Mouse (Mus musculus) forebrain, embryonic 14.5 days (tissue): Measurements from ENCODE around the gene Mypop. TPM values are rescaled to one million over a fixed set of nuclear protein-coding genes. Genes with fewer than 3 reads are reported as not detected.

ENCODE experiments used
- ATAC-seq: fragments of 200-750 bp; cut with Nextera tagmentation; 2 replicates; pipeline ENCODE4 v1.8.0; 2017; ENCODE audit warnings: mild to moderate bottlenecking, moderate library complexity
- DNase-seq: peaks from one replicate; pipeline ENCODE4 v3.0.0-alpha.2; 2015; ENCODE audit warnings: low spot score
- H3K27ac ChIP-seq: fragments of 300-500 bp; sonication (generic); 2 replicates; pipeline ENCODE4 v1.5.1; 2014; ENCODE audit warnings: low read depth, mild to moderate bottlenecking, control low read depth, low read length, moderate library complexity
- H3K27me3 ChIP-seq: fragments of 300-500 bp; sonication (generic); replicated peaks from 2 replicates; pipeline ENCODE4 v1.6.1; 2014; ENCODE audit warnings: low read length, control low read depth, mixed read lengths; ENCODE audit not compliant: control insufficient read depth, insufficient read depth
- H3K36me3 ChIP-seq: fragments of 300-500 bp; sonication (generic); 2 replicates; pipeline ENCODE4 v1.6.1; 2014; ENCODE audit warnings: low read length, control low read depth; ENCODE audit not compliant: control insufficient read depth, insufficient read depth
- H3K4me1 ChIP-seq: fragments of 300-500 bp; sonication (generic); 2 replicates; pipeline ENCODE4 v1.6.1; 2014; ENCODE audit warnings: antibody characterized with exemption, low read length, control low read depth; ENCODE audit not compliant: control insufficient read depth, insufficient read depth
- H3K4me2 ChIP-seq: fragments of 300-500 bp; sonication (generic); 2 replicates; pipeline ENCODE4 v1.6.1; 2014; ENCODE audit warnings: mild to moderate bottlenecking, control low read depth, low read length
- H3K4me3 ChIP-seq: fragments of 300-500 bp; sonication (generic); 2 replicates; pipeline ENCODE4 v1.5.1; 2014; ENCODE audit warnings: low read depth, low read length, control low read depth
- H3K9ac ChIP-seq: fragments of 300-500 bp; sonication (generic); 2 replicates; pipeline ENCODE4 v1.6.1; 2014; ENCODE audit warnings: mild to moderate bottlenecking, low read length, control low read depth, moderate library complexity
- H3K9me3 ChIP-seq: fragments of 300-500 bp; sonication (generic); replicated peaks from 2 replicates; pipeline ENCODE4 v1.6.1; 2016; ENCODE audit warnings: low read length, control low read depth, mixed read lengths; ENCODE audit not compliant: control insufficient read depth
- whole genome bisulfite sequencing: fragments of 180-500 bp; shearing (Covaris S2); extraction: QIAGEN DNeasy Blood & Tissue Kit; methylation state at CpG from one replicate; pipeline ENCODE4 v1.1.7; 2014; 5-methylcytosine and 5-hydroxymethylcytosine counted together
- polyA plus RNA-seq: library from polyadenylated mRNA; unstranded; fragments of >200 nt; fragmentation: Nextera tagmentation; extraction: Ambion mirVana; gene quantifications from 2 replicates; pipeline ENCODE4 v1.2.1, GENCODE M21; 2014

Gene Mypop
- polyA plus RNA-seq, 1 experiment from 2014 or later, result 3.6 TPM

DNA sequence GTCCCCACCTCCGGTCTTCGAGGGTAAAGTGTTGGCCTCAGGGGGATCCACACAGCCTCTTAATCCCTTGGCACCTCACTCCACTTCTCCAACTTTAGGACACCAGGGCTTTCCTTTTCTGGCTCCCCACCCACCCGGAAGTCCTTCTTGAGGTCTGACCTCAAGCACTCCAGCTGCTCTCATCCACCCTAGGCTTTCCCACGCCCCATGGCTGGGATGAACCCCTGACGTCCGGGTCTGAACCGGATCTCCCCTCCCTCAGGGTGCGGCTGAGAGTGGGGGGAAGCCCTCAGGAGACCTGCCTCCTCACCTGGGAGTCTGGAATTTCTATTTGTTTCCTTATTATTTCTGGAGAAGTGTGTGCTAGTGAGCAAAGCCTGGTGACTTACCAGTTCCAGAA, 30.0 kb downstream of the Mypop start:
- no peak for ATAC-seq
- Histone ChIP-seq H3K27me3 (peaks cover 30% of the 10 kb centered on the region), H3K4me3 (no peak overlapping the region), H3K9me3 (no peaks in the 10 kb centered on the region), H3K36me3 (no peaks in the 10 kb centered on the region), H3K9ac (no peak overlapping the region), H3K4me2 (no peak overlapping the region), H3K4me1 (peaks cover 4% of the 10 kb centered on the region; the same call in 1 of the 2 replicates), H3K27ac (no peak overlapping the region)
- 23% methylated on average over 8 of the region's 8 CpGs for WGBS
- no peak for DNase-seq

DNA sequence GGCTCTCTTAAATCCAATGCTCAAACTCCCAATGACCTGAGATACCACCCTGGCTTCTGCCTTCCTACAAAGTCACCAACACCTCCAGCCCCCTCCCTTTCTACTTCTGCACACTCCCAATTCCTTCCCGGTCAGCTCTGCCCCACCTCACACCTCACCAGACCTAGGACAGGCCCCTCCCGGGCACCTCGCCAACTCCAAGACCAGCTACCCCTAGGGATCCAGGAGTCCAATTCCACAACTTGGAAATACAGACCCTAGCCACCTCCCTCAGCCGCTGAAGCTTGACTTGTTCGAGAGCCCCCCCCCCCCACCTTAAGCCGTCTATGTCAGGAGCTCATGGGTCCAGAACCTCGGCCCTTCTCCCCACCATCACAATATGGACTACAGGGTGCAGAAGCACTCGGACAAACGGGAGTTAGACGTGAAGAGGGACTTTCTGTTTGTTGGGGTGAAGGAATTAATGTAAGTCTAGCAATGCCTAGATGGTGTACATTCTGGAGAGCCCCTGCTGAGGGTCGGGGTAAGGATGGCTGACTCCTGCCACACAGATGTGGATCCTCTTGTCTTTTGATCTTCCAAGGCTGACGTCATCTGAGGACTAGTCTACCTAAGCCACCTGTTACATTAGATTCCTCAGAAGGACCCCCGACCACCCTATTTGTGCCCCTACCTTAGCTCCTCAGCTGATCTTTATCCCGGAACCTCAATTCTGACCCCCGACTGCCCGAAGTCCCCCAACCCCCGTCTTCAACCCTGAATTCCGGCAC, 31.3 kb downstream of the Mypop start:
- Histone ChIP-seq H3K27me3 (peaks cover 30% of the 10 kb centered on the region), H3K9ac (no peak overlapping the region), H3K4me2 (no peak overlapping the region), H3K4me1 (peaks cover 4% of the 10 kb centered on the region; the same call in 1 of the 2 replicates), H3K27ac (no peak overlapping the region), H3K36me3 (no peaks in the 10 kb centered on the region), H3K4me3 (no peak overlapping the region), H3K9me3 (no peaks in the 10 kb centered on the region)
- DNase-seq (no peak), ATAC-seq (no peak)
- WGBS, result 67% methylated on average over 18 of the region's 18 CpGs

DNA sequence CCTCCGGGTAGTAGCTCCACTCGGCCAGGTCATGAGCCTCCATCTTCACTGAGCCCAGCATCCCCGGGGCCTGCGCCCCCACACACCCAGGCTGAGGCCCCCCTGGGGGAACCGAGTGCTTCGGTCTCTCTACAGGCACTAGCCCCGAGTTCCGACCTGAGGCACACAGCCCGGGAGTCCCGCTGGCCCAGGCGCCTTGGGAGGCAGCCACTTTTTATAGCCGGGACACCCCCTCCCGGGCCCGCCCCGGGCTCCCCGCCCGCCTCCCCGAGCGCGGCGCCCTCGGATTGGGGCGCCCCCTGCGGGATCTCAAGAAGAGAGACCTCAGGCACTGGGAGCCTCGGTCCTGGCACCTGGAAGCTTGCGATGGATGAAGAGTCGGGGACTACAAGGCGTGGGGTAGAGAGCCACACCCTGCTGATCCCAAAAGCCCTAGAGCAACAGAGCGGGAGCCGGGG, 32.3 kb downstream of the Mypop start, which contains the start of gene Foxa3:
Gene Foxa3, minus strand, starts transcription at position 182 of the 458 bp plus-strand sequence.
- H3K4me2 ChIP-seq, result peak within 1 kb of the TSS; percentile 87
- peak within 1 kb of the TSS; percentile 92 for H3K9ac ChIP-seq
- peaks cover 30% of the 10 kb centered on the region for H3K27me3 ChIP-seq
- ATAC-seq (peak; percentile 11), DNase-seq (no peak)
- 0 out of 2 replicates have a peak, but pooled peaks cover under 1% of the 10 kb centered on the region for H3K36me3 ChIP-seq
- peaks cover 4% of the 10 kb centered on the region; the same call in 1 of the 2 replicates for H3K4me1 ChIP-seq
- peak within 1 kb of the TSS; percentile 87 for H3K4me3 ChIP-seq
- H3K27ac ChIP-seq, result peak within 1 kb of the TSS; percentile 23; the same call in 1 of the 2 replicates
- H3K9me3 ChIP-seq, result no peaks in the 10 kb centered on the region
- 3% methylated on average over 29 of the region's 30 CpGs for WGBS

DNA sequence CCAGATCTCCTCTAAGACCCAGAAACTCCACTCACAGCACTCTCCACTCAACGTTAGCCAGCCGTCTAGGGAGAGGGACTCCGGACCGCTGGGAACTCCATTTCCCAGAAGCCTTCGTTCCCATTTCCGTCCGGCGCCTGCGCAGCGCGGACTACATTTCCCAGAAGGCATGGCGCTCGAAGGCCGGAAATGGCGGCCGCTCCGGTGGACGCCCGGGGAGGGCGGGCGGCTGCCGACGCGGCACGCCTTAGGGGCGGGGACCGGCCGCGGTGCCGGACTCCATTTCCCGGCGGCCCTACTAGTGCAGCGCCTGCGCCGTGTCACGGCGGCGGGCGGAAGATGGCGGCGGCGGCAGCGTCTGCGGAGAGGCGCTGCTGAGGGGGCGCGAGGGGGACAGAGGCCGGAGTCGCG, 33.1 kb downstream of the Mypop start, which contains the start of gene Sympk:
Gene Sympk, plus strand, starts transcription at position 282 of the 411 bp plus-strand sequence.
- ATAC-seq (peak; percentile 97), DNase-seq (peak; percentile 98)
- Histone ChIP-seq H3K36me3 (peaks cover 8% of the 10 kb centered on the region), H3K9me3 (no peaks in the 10 kb centered on the region), H3K4me1 (peaks cover 4% of the 10 kb centered on the region; the same call in 1 of the 2 replicates), H3K9ac (peak within 1 kb of the TSS; percentile 92), H3K4me2 (peak within 1 kb of the TSS; percentile 87), H3K27me3 (peaks cover 30% of the 10 kb centered on the region), H3K27ac (peak within 1 kb of the TSS; percentile 23), H3K4me3 (peak within 1 kb of the TSS; percentile 87)
- under 1% methylated on average over 50 of the region's 50 CpGs for WGBS

DNA sequence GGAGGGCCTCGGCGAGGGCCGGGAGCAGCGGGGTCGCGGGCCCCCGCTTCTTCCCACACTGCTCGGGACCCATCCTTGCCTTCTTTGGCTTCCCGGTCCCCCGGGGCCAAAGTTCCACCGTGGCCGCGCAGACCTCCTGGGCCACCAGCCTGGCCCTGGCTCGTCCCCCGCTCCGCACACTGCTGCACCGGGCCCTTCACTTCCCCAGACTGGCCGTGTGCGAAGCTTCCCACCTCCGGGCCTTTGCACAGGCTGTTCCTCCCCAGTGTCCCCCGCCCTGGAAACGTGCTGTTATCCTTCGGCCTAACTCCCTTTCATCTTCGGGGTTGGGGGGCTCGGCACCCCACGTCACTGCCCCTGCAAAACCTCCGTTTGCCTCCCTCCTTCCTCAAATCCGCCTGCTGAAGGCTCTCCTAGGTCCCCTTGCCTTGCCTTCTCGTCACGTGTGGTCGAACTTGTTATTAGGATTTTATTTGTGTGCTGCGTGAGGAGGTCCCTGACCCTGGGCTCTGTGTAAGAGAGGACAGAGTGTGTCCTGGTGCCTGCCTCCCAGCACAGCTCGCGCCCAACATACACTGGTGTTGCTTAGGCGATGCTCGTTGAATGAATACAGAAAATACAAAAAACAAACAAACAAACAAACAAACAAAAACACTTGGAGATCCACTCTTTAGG, 33.7 kb downstream of the Mypop start:
- WGBS, result 3% methylated on average over 26 of the region's 36 CpGs
- no peaks in the 10 kb centered on the region for H3K9me3 ChIP-seq
- peaks cover 14% of the 10 kb centered on the region for H3K36me3 ChIP-seq
- H3K4me1 ChIP-seq, result peaks cover 4% of the 10 kb centered on the region; the same call in 1 of the 2 replicates
- peak overlapping the region; percentile 87 for H3K4me2 ChIP-seq
- DNase-seq (peak; percentile 11), ATAC-seq (peak; percentile 71)
- peak overlapping the region; percentile 92 for H3K9ac ChIP-seq
- peak overlapping the region; percentile 87 for H3K4me3 ChIP-seq
- H3K27ac ChIP-seq, result peak overlapping the region; percentile 23
- peaks cover 30% of the 10 kb centered on the region for H3K27me3 ChIP-seq

DNA sequence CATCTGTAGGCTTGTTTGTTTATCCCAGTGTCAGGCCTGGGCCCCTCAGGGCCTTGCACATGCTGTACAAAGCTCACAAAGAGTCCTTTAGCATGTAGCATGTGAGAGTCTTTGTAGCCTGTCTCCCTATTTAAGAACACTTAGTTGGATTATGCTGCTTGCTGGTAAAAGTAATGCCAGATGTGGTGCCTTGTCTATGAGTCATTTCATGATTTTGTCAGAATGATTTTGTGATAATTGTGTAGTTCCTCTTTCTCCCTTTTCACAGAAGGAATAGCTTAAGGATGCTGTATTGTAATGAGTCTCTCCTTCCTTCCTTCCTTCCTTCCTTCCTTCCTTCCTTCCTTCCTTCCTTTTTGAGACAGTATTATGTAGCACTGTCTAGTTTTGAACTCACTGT, 37.0 kb downstream of the Mypop start:
- DNase-seq (no peak), ATAC-seq (no peak)
- Histone ChIP-seq H3K27ac (no peak overlapping the region), H3K4me1 (peaks cover 4% of the 10 kb centered on the region; the same call in 1 of the 2 replicates), H3K9ac (no peak overlapping the region), H3K4me2 (no peak overlapping the region), H3K9me3 (no peaks in the 10 kb centered on the region), H3K36me3 (peaks cover 45% of the 10 kb centered on the region), H3K27me3 (peaks cover 8% of the 10 kb centered on the region), H3K4me3 (no peak overlapping the region)

DNA sequence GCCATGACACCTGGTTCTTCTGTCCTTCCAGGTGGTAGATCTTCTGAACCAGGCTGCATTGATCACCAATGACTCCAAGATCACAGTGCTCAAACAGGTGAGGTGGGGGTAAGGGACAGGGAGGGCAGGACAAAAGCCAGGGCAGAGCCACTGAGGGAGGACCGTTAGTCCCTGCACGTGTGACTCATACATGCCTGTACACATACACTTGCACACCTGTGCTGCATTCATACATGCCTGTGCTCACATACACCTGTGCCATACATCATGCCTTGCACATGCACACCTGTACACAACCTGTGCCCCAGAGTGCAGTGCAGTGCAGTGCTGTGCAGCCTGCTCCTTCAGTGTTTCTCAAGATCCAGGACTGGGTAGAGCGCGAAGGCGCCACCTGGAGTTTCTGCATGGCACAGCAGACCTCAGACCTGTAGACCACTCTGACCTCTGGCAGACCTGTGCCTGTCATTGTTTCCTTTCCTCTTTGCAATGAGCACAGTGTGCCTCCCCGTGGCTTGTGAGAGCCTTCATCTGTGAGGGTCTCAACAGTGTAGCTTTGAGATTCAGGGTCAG, 38.1 kb downstream of the Mypop start:
- 68% methylated on average over 6 of the region's 6 CpGs for WGBS
- no peak overlapping the region for H3K9ac ChIP-seq
- no peaks in the 10 kb centered on the region for H3K27me3 ChIP-seq
- H3K4me2 ChIP-seq, result no peak overlapping the region
- no peak overlapping the region for H3K27ac ChIP-seq
- H3K9me3 ChIP-seq, result no peaks in the 10 kb centered on the region
- no peak overlapping the region for H3K4me3 ChIP-seq
- peaks cover 4% of the 10 kb centered on the region; the same call in 1 of the 2 replicates for H3K4me1 ChIP-seq
- H3K36me3 ChIP-seq, result peaks cover 53% of the 10 kb centered on the region
- DNase-seq (peak; percentile 57), ATAC-seq (0 out of 2 replicates have a peak, but pooled peaks have one; percentile 10)

DNA sequence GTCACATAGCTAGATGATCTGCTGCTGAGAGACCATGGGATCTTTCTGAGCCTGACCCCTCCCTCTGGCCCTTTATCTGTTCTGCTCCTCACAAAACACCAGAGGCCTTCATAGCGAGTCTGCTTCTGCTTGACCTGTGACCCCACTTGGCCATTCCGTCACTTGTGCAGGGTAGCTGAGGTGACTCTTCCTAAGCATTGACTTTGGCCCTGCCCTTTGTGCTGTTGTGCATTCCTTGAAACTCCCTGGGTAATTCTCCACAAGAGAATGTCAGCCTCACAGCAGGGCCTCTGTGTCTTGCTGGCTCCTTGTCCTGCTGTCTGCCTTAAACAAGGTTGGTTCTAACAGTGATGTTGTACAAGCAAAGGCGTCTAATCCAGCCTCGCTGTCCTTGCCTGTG, 40.6 kb downstream of the Mypop start:
- H3K9ac ChIP-seq, result no peak overlapping the region
- H3K36me3 ChIP-seq, result peaks cover 77% of the 10 kb centered on the region
- ATAC-seq (no peak), DNase-seq (no peak)
- H3K4me1 ChIP-seq, result no peaks in the 10 kb centered on the region
- no peak overlapping the region for H3K27ac ChIP-seq
- H3K4me2 ChIP-seq, result no peak overlapping the region
- H3K27me3 ChIP-seq, result no peaks in the 10 kb centered on the region
- no peaks in the 10 kb centered on the region for H3K9me3 ChIP-seq
- H3K4me3 ChIP-seq, result no peak overlapping the region
- WGBS, result 85% methylated on average over 4 of the region's 4 CpGs
